Mouse (Mus musculus): ENCODE results near the gene Gm10128.
"Not testable (repeated sequence)": the region's sequence is repeated elsewhere in the genome, so short reads cannot be mapped to it uniquely, and the experiment has no call there.

Gene Gm10128

DNA sequence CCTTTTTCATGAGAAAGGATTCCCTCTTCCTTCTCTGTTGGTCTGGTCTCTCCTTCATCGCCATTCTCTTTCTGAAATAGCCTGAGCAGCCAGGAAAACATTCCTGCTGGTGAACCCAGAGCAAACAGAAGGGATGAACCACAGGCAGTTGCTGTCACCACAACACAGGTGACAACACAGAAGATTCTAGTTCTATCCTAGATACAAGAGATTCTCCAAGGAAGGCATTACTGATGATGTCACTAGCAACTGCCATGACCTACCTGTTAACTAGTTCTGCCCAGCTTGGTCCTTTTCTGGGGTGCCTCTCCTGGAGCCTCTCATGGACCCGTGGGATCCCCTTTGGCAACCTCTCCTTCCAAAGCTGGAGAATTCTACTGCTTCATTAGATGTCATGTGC lies at the start of gene Gm10128:
Gene Gm10128, minus strand, starts transcription at position 101 of the 400 bp plus-strand sequence.
- not testable (repeated sequence) for DNase-seq (ENCODE audit: low spot score)

DNA sequence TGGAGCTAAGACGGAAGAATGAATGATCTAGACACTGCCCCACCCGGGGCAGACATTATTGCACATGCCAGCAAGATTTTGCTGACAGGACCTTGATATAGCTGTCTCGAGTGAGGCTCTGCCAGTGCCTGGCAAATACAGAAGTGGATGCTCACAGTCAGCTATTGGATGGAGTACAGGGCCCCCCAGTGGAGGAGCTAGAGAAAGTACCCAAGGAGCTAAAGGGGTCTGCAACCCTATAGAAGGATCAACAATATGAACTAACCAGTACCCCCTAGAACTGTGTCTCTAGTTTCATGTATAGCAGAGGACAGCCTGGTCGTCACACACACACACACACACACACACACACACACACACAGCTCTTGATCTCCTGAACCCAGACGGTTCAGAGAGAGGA lies 37.4 kb upstream of the Gm10128 start:
- not testable (repeated sequence) for DNase-seq (ENCODE audit: low spot score)

DNA sequence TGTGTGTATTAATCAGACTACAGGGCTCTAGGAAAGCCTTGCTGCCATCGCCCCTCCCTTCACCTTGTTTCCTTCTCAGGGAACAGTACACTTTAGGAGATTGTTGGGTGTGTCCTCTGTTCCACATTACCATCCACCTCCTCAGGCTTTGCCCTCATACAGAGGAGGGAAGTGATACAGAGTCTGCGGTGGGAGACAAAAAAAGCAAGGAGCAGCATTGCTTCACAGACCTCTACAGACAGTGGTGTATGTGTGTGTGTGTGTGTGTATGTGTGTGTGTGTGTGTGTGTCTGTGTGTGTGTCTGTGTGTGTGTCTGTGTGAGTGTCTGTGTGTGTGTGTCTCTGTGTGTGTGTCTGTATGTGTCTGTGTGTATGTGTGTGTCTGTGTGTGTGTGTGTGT lies 18.7 kb upstream of the Gm10128 start:
- DNase-seq (ENCODE audit: low spot score), result not testable (repeated sequence)

DNA sequence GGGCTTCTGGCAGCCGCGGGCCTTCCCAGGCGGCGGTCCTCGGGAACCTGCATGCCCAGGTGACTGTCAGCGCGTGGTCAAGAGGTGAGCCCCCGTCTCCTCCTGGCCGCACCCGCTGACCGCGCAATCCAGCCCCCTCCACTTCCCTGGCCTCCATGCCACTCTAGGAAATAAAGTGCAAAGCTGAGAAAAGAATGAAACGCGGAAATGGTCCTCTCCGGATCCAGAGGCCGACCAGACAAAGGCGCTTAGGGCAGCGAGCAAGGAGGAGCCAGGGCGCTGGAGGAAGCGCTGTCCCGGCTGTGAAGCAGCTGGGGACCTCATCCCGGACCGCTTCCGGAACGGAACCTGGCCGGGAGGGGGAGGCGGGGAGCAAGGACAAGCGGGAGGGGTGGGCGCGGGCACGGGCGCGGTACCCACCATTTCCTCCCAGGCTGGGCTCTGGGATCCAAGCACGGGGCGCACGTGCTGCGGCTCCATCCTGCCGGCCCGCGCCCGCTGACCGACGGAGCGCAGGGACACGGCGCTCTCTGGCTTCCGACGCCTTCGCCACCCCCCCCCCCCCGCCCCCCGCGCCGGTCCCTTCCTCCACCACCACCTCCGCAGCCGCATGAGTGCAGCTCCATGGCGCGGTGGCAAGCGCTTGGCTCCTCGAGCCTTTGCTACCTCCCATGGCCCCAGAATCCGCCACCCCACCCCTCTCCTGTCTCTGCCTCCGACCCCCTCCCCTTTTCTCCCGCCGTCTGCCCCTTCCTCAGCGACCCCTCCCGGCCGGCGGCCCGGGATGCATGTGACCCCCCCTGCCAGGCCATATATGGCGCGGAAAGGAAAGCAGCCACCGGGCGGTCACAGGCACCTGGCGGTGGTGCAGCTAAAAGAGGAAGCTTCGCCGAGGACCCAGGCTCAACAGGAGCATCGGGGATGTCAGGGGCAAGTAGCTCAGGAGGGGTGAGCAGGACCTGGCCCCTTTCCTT lies 14.6 kb upstream of the Gm10128 start:
- not testable (repeated sequence) for DNase-seq (ENCODE audit: low spot score)

DNA sequence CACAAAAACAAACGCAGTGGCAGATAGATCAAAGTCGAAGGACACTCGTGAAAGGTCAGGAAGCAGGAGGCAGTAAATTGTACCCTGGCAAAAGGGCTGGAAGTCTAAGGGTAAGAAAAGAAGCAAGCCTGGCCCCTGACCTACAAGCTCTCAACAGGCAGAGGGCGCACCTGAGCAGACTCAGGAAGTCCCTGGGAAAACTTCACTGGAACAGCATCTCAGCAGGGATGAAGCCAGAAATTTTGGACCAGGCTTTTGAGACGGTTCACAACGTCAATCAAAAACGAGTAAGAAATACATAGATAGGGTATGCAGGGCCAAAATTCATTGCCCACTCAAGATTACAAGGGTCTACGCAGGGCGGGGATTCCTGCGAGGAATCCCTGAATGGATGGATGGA lies 13.7 kb upstream of the Gm10128 start:
- DNase-seq (ENCODE audit: low spot score), result not testable (repeated sequence)

DNA sequence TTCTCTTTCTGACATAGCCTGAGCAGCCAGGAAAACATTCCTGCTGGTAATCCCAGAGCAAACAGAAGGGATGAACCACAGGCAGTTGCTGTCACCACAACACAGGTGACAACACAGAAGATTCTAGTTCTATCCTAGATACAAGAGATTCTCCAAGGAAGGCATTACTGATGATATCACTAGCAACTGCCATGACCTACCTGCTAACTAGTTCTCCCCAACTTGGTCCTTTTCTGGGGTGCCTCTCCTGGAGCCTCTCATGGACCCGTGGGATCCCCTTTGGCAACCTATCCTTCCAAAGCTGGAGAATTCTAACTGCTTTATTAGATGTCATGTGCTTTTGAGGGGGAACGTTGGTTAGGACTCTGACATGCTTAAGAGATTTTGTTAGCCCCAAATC lies 48.3 kb downstream of the Gm10128 start, which contains the start of gene Gm10338:
Gene Gm10338, minus strand, starts transcription at position 101 of the 400 bp plus-strand sequence.
- DNase-seq (ENCODE audit: low spot score), result not testable (repeated sequence)

Measured in spleen, adult 12 weeks (tissue).